Mouse (Mus musculus) CH12.LX (cell line): ENCODE measurements around the gene Gm10260.

Source experiments
- CTCF ChIP-seq, 2 experiments: IDR thresholded peaks in 1 of 2; conservative IDR thresholded peaks in 1 of 2; 2 replicates each; pipeline ENCODE4 v1.5.1; 2011 to 2012; ENCODE audit warnings: low read depth in 2 of 2, low read length in 2 of 2, improper control_type of control experiment in 1 of 2, inconsistent platforms in 1 of 2, mild to moderate bottlenecking in 1 of 2, moderate library complexity in 1 of 2
- MAZ ChIP-seq: IDR thresholded peaks from 2 replicates; pipeline ENCODE4 v1.6.1; 2012; ENCODE audit warnings: low read depth, mild to moderate bottlenecking, inconsistent platforms, low read length, improper control_type of control experiment, moderate library complexity
- MEF2A ChIP-seq: IDR thresholded peaks from 2 replicates; pipeline ENCODE4 v1.6.1; 2014; ENCODE audit warnings: low read depth, mild to moderate bottlenecking, inconsistent platforms, low read length, improper control_type of control experiment, borderline replicate concordance
- POLR2AphosphoS2 ChIP-seq: IDR thresholded peaks from 2 replicates; pipeline ENCODE4 v1.6.1; 2011; ENCODE audit warnings: low read depth, low read length, improper control_type of control experiment

GRCm38 (mm10) chr13:97783423-97784143 lies 23.2 kb upstream of the Gm10260 start:
- TF ChIP-seq MAZ (no peak), POLR2AphosphoS2 (no peak), MEF2A (no peak), CTCF (conservative IDR thresholded peaks at IDR 0.05 in 1 of 2, IDR thresholded peaks at IDR 0.05 in 1 of 2; ENCODE audit: low read depth in 2 of 2, low read length in 2 of 2) (no peak)
